Mouse (Mus musculus): ENCODE results near the gene Ilf2.
A peak's percentile ranks its signal among the peaks of the same experiment; 100 is the strongest.

Ilf2 gene

DNA sequence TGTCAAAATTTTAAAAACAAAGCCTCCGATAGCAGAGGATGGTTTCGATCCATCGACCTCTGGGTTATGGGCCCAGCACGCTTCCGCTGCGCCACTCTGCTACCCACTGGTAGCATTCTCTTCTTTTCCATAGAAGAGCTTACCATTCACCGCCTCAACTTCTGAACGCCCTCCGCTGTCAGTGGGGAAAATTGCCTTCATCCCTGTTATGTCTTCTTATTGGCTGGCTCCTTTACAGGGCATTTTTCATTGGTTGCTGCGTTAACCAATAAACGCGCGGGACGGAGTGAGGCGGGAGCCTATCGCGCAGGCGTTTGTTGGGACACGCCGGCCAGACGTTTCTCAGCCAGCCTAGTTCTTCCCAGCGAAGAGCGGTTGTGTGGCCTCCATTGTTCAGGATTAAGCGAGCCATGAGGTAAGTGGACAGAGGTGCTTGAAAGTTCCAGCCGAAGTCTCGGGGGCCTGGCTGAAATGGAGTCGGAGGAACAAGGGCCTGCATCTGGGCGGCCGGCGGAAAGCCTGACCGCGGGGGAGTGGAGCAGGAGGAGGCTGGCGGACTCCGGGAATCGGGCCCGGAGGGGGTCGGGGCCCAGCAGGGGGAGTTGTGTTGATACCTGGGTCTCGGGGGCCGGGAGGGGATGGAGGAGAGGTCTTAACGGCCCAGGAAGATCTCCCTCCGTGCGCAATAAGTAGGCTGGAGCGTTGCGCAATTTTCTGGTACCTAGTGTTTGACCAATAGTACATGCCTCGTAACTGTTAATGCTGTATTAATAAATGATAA, at the start of gene Ilf2:
Gene Ilf2 (plus strand): TSS at position 296 of the 781 bp plus-strand sequence.
- peak; percentile 95 to 96 for DNase-seq

- no peak for DNase-seq
Measured at GRCm38 (mm10) chr3:90427574-90427973, 48.4 kb upstream of the Ilf2 start.

DNA sequence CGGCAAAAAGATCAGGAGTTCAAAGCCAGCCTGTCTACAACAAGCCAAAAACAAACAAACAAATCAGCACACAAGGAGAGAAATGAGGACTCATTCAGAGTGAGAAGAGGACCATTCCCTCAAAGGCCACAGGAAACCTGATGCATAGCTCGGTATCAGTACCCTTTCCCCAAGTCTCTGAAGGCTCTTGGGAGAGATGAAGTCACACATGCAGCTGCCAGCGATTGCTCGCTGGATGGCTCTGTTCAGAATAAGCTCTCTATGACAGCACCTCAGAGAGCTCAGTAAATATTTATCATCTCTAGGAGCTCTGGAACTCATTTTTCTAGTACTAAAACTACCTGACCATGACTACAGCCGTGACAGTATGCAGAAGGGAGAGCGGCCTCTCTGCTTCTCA, 47.7 kb upstream of the Ilf2 start:
- no peak for DNase-seq

GRCm38 (mm10) chr3:90429576-90429975, 46.4 kb upstream of the Ilf2 start:
- no peak for DNase-seq

DNA sequence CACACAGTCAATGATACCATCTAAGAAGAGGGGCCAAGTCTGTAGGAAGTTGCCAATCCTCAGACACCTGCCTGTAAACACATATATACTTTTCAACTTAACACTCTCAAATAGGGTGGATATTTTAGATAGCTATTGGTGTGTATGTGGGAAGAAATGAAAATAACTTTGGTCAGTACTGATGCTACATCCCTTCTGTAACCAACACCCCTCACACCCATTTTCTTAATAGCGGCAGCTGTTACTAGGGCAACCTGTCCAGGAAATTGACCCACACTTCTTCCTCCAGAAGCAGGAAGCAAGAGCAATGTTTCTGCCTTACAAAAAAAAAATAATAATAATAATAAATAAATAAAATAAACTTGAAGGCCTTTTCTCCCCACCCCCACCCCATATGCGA, 43.6 kb upstream of the Ilf2 start:
- no peak for DNase-seq

DNA sequence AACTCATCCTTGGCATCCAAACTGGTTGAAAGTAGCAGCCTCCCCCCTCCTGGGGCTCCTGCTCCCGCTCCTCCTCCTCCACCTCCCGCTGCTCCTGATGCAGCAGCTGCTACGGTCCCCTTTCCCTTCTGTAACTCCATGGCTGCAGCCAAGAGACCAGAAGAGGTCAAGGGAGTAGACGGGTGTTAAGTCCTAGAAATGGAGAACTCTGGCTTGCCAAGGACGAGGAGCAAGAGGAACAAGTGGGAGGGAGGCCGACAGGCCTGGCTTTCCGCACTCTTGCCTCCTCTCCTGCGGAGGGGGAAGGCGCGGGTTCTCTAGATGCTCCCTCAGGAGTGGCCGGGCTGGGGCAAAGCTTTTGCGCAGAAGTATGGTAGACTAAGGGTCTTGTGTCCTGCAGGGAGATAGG, 43.1 kb upstream of the Ilf2 start:
- DNase-seq: peak in 1 of 2 experiments; percentile 54

DNA sequence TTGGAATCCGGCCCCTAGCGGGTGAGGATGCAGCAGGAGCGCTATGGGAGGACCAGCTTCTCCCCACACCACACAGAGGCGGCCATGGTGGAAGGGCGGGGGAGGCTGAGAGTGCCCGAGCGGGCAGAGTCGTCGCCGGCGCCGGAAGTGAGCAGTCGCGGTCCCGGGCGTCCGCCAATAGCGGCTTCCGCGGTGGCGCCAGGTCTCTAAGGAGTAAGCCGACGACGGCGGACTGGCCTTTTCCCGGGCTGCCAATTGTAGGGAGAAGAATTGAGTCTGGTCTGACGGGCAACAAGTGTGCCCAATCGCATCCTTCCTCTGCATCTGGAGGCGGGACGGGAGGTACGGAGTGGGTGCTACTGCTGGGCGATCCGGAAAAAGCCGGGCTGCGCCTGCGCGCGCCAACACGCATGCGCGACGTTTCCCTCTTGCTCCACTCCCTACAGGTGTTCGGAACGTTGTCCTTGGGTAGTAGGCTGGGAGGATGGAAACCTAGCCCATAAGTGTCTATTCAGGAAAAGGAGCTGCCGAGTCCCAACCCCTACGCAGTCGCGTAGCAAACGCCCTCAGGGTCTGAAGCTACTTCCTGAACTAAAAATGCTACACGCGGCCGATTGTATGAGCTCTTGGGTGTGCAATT, 42.4 kb upstream of the Ilf2 start, which contains the start of gene Ints3:
Gene Ints3 (minus strand): TSS at position 242 of the 640 bp plus-strand sequence.
- peak; percentile 99 to 100 for DNase-seq

- peak in 1 of 2 experiments; percentile 29 for DNase-seq
Measured at GRCm38 (mm10) chr3:90434073-90434730, 41.7 kb upstream of the Ilf2 start.

GRCm38 (mm10) chr3:90437131-90437530, 38.8 kb upstream of the Ilf2 start:
- DNase-seq: no peak

GRCm38 (mm10) chr3:90440756-90441155, 35.2 kb upstream of the Ilf2 start:
- no peak for DNase-seq

- no peak for DNase-seq
Measured at GRCm38 (mm10) chr3:90443977-90444376, 31.9 kb upstream of the Ilf2 start.

GRCm38 (mm10) chr3:90445417-90446200, 30.3 kb upstream of the Ilf2 start:
- no peak for DNase-seq

GRCm38 (mm10) chr3:90446389-90447122, 29.4 kb upstream of the Ilf2 start:
- DNase-seq: peak; percentile 14 to 27

- no peak for DNase-seq
Measured at GRCm38 (mm10) chr3:90447123-90447494, 28.8 kb upstream of the Ilf2 start.

DNA sequence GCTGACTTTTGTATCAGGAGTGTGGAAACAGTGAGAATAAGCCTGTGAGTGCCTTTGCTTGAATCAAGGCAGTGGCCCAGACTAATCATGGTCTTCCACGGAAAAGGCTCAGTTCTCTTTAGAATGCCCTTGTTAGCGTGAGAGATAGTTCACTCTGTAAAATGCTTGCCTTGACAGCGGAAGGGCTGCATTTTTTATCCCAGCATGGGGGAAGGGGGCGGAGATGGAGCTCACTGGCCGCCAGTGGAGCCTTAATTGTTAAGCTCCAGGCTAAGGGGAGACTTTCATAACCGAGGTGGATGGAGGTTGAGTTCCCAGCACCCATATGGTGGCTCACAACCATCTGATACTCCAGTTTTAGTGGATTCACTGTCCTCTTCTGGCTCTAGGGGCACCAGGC, 27.3 kb upstream of the Ilf2 start:
- no peak for DNase-seq

DNA sequence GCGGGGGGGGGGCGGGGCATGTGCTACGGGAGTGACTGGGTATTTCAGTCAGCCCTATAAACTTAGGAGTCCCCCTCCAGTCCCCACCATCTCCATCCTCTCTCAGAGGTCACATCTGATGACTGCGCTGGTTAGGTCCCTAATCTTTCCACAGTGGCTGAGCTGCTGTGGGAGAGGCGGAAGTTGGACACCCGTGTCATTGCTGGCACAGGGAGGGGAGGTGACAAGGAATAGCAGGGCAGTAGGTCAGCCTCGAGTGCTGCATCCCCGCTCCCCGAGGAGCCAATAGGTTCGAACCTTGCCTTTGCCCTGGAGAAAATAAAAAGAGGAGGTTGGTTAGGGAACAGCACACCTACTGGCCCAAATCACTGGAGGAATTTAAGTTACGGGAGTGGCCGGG, 25.1 kb upstream of the Ilf2 start:
- no peak for DNase-seq

- DNase-seq: no peak
Measured at GRCm38 (mm10) chr3:90451396-90452095, 24.4 kb upstream of the Ilf2 start.

DNA sequence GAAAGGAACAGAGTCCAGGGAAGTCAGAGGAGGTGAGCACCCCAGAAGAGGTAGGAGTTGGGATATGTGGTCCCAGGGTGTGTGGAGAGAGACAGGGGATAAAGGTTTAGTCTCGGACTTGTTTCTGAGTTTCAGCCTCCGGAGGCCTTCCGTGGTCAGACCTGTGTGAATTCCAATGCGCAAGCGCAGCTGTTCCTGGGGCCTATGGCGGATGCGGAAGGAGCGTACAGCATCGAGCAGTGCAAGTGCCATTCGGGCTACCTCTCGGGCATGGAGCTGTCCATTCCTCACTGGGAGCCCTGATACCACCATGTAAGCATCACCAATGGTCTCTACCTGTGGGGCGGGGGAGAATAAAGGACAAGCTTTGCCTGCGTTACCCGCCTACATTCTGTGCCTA, 21.0 kb upstream of the Ilf2 start:
- no peak for DNase-seq

GRCm38 (mm10) chr3:90459727-90460126, 16.2 kb upstream of the Ilf2 start:
- DNase-seq: no peak

GRCm38 (mm10) chr3:90460315-90460714, 15.6 kb upstream of the Ilf2 start:
- DNase-seq: no peak

DNA sequence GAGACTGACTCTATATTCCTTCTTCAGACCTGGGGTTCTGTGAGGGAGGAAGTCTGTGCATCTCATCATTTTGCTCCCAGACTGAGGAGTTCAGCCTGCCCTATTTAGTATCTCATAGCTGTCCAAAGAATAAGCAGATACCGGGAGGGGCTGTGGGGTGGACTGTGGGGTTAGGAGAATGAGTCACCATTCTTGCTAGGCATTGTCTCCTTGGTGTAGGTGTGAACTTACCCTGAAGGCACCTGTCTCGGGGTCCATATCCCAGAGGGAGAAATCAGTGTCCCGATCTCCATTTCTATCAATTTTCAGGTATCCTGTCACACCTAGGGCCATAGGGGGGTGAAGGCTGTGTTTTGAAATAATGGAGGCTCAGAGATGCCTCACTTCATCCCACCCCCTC, 14.0 kb upstream of the Ilf2 start:
- no peak for DNase-seq

GRCm38 (mm10) chr3:90462579-90462978, 13.3 kb upstream of the Ilf2 start:
- no peak for DNase-seq
